Mouse (Mus musculus) frontal cortex, adult (tissue): ENCODE data around the gene Kdm5b.

Experiments
- ATAC-seq: cut with Nextera tagmentation; 2 replicates; pipeline ENCODE4 v1.9.2; 2017; ENCODE audit warnings: mild to moderate bottlenecking, moderate library complexity, mixed read lengths; ENCODE audit not compliant: low TSS enrichment

Kdm5b gene

GRCm38 (mm10) chr1:134646261-134646962 lies 86.4 kb downstream of the Kdm5b start, which contains the start of gene Syt2:
Gene Syt2, plus strand, starts transcription at chr1:134646677.
- peak; percentile 62 for ATAC-seq

GRCm38 (mm10) chr1:134646963-134647282 lies 87.0 kb downstream of the Kdm5b start:
- ATAC-seq = no peak

- ATAC-seq = no peak
Measured at GRCm38 (mm10) chr1:134647591-134647990, 87.6 kb downstream of the Kdm5b start.

GRCm38 (mm10) chr1:134650816-134651215 lies 90.8 kb downstream of the Kdm5b start:
- ATAC-seq = no peak

GRCm38 (mm10) chr1:134651268-134651850 lies 91.4 kb downstream of the Kdm5b start:
- ATAC-seq = peak; percentile 64; the same call in 1 of the 2 replicates

- peak; percentile 21; the same call in 1 of the 2 replicates for ATAC-seq
Measured at GRCm38 (mm10) chr1:134651851-134652398, 92.0 kb downstream of the Kdm5b start.

GRCm38 (mm10) chr1:134653603-134654257 lies 93.8 kb downstream of the Kdm5b start:
- no peak for ATAC-seq

GRCm38 (mm10) chr1:134658841-134659240 lies 98.9 kb downstream of the Kdm5b start:
- no peak for ATAC-seq

GRCm38 (mm10) chr1:134660163-134660562 lies 100.2 kb downstream of the Kdm5b start:
- ATAC-seq = no peak

- no peak for ATAC-seq
Measured at GRCm38 (mm10) chr1:134671234-134672070, 111.5 kb downstream of the Kdm5b start.

- ATAC-seq = no peak
Measured at GRCm38 (mm10) chr1:134674312-134674711, 114.3 kb downstream of the Kdm5b start.

GRCm38 (mm10) chr1:134679445-134679844 lies 119.5 kb downstream of the Kdm5b start:
- ATAC-seq = no peak

- ATAC-seq = no peak
Measured at GRCm38 (mm10) chr1:134680617-134681016, 120.6 kb downstream of the Kdm5b start.

GRCm38 (mm10) chr1:134682460-134682859 lies 122.5 kb downstream of the Kdm5b start:
- ATAC-seq = peak; percentile 74
